Mouse (Mus musculus) embryonic facial prominence, embryonic 10.5 days (tissue): Measurements from ENCODE around the gene Ubqln4. TPM values are rescaled to one million over a fixed set of nuclear protein-coding genes. Genes with fewer than 3 reads are reported as not detected.
A peak's percentile ranks its signal among the peaks of the same experiment; 100 is the strongest.

Experiments
- DNase-seq: peaks from one replicate; pipeline ENCODE4 v3.0.0-alpha.2; 2017; ENCODE audit warnings: low spot score
- H3K27ac ChIP-seq: fragments of 300-500 bp; sonication (generic); replicated peaks from 2 replicates; pipeline ENCODE4 v1.5.1; 2016; ENCODE audit warnings: mild to moderate bottlenecking
- H3K27me3 ChIP-seq: fragments of 300-500 bp; sonication (generic); replicated peaks from 2 replicates; pipeline ENCODE4 v1.6.1; 2016; ENCODE audit warnings: low read depth, mild to moderate bottlenecking; ENCODE audit not compliant: poor library complexity, severe bottlenecking
- H3K36me3 ChIP-seq: fragments of 300-500 bp; sonication (generic); replicated peaks from 2 replicates; pipeline ENCODE4 v1.6.1; 2016; ENCODE audit warnings: mild to moderate bottlenecking, moderate library complexity
- H3K4me1 ChIP-seq: fragments of 300-500 bp; sonication (generic); 2 replicates; pipeline ENCODE4 v1.6.1; 2016
- H3K4me3 ChIP-seq: fragments of 300-500 bp; sonication (generic); 2 replicates; pipeline ENCODE4 v1.5.1; 2016; ENCODE audit warnings: mild to moderate bottlenecking, moderate library complexity
- H3K9me3 ChIP-seq: fragments of 300-500 bp; sonication (generic); 2 replicates; pipeline ENCODE4 v1.6.1; 2016; ENCODE audit warnings: mild to moderate bottlenecking
- WGBS: fragments of 180-500 bp; shearing (Covaris S2); methylation state at CpG from one replicate; pipeline ENCODE4 v1.1.7; 2016; 5-methylcytosine and 5-hydroxymethylcytosine counted together
- polyA plus RNA-seq: library from polyadenylated mRNA; unstranded; fragments of >200 nt; fragmentation: Nextera tagmentation; extraction: Ambion mirVana; gene quantifications from 2 replicates; pipeline ENCODE4 v1.2.1, GENCODE M21; 2016

Ubqln4 gene
- polyA plus RNA-seq, 1 experiment from 2014 or later: 68.6 TPM

DNA sequence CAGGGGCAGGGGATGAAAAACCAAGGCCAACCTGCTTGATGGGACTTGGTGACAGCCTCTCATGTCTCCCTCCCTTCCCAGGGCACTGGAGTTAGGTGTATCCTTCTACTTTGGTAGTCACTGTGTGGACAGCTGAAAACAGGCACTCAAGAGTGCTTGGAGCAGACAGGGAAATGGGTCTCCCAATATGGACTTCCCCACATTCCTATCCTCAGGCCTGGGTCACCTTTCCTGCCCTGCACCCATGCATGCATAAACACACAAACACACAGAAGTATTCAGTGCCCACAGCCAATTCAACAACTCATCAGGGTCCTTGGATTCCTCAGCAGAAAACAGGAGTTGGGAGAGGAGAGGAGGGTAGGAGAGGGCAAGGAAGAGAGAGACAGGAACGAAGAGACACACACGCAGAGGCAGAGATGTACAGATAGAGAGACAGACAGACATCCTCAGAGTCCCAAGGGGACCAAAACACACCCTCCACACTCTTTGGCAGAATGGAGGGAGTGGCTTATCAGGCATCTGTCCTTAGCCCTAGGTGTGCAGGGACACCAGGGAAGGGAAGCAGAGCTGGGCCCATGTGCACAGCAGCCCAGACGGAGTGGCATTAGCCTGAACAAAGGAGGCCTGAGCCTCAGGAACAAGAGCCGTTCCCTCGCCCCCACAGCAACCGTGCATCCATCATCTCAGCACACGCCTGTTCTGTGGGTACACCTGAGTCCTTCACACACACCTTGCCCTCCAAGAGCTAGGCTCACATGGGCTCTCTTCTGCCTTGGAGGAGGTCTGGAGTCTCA is 24.2 kb upstream of the Ubqln4 start:
- H3K4me1 ChIP-seq: peaks cover 60% of the 10 kb centered on the region
- H3K4me3 ChIP-seq: peak overlapping the region; percentile 82
- WGBS: 27% methylated on average over 7 of the region's 7 CpGs
- peak; percentile 42 for DNase-seq
- H3K27ac ChIP-seq: peak overlapping the region; percentile 100
- H3K9me3 ChIP-seq: no peaks in the 10 kb centered on the region
- no peaks in the 10 kb centered on the region for H3K27me3 ChIP-seq
- H3K36me3 ChIP-seq: peaks cover 15% of the 10 kb centered on the region

DNA sequence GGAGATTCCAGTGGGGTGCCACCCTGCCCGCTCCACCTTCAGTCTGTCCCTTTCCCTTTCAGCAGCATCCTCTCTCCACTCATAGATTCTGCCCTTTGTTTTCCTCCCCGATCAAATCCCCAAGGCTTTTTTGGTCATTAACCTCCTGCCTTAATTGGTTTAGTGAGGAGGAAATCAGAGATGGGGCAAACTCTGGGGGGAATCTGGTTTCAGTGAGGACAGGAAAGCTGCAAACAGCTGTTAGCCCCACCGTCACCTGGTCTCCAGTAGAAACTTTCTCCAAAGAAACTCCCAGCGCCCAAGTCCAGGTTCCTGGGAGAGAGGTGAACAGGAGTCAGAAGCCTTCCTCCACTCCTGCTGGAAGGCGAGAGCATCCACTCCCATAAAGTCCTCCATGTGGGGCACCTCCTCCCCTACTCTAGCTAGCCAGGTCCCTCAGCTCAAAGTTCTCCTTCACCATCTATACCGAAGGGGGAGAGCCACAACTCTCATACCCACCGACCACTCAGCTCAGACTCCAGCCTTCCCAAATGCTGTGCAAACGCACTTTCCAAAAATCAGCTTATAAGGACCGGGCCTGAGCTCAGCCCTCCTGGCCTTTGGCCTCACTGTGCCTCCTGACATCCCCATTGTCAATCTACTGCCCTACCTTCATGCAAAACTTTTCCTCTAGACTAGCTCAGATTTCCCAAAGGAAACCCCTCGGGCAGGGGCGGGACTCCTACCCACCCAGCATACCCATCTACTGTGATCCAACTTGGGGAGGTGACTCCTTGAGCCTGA is 23.3 kb upstream of the Ubqln4 start:
- Histone ChIP-seq H3K4me1 (peaks cover 69% of the 10 kb centered on the region), H3K27me3 (no peaks in the 10 kb centered on the region), H3K36me3 (peaks cover 15% of the 10 kb centered on the region), H3K4me3 (peak overlapping the region; percentile 82), H3K27ac (peak overlapping the region; percentile 100), H3K9me3 (no peaks in the 10 kb centered on the region)
- DNase-seq: peak; percentile 65
- 4% methylated on average over 11 of the region's 11 CpGs for WGBS

- peaks cover 25% of the 10 kb centered on the region for H3K36me3 ChIP-seq
- peak overlapping the region; percentile 82 for H3K4me3 ChIP-seq
- H3K27ac ChIP-seq: peak overlapping the region; percentile 100
- no peaks in the 10 kb centered on the region for H3K9me3 ChIP-seq
- no peaks in the 10 kb centered on the region for H3K27me3 ChIP-seq
- WGBS: under 1% methylated on average over 63 of the region's 63 CpGs
- peak; percentile 95 for DNase-seq
- peaks cover 70% of the 10 kb centered on the region for H3K4me1 ChIP-seq
Observed at GRCm38 (mm10) chr3:88531348-88532298, 21.9 kb upstream of the Ubqln4 start.

DNA sequence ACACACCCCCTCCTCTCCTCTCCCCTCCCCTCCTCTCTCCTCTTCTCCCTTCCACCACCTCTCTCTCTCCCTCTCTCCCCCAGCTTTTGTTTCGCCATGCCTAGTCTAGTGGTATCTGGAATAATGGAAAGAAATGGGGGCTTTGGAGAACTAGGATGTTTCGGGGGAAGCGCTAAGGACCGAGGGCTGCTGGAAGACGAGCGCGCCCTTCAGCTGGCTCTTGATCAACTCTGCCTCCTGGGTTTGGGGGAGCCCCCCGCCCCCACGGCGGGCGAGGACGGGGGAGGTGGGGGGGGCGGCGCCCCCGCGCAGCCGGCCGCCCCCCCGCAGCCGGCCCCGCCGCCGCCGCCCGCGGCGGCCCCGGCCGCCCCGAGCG is 21.3 kb upstream of the Ubqln4 start, which contains the start of gene Mex3a:
Gene Mex3a (plus strand): TSS at position 97 of the 376 bp plus-strand sequence.
- Histone ChIP-seq H3K36me3 (peaks cover 32% of the 10 kb centered on the region), H3K27ac (peak within 1 kb of the TSS; percentile 100), H3K27me3 (no peaks in the 10 kb centered on the region), H3K4me3 (peak within 1 kb of the TSS; percentile 82), H3K4me1 (peaks cover 70% of the 10 kb centered on the region), H3K9me3 (no peaks in the 10 kb centered on the region)
- WGBS: under 1% methylated on average over 23 of the region's 31 CpGs
- DNase-seq: no peak

GRCm38 (mm10) chr3:88532689-88533511 is 20.7 kb upstream of the Ubqln4 start:
- H3K36me3 ChIP-seq: peaks cover 38% of the 10 kb centered on the region
- peaks cover 70% of the 10 kb centered on the region for H3K4me1 ChIP-seq
- H3K4me3 ChIP-seq: peak overlapping the region; percentile 82
- H3K27me3 ChIP-seq: no peaks in the 10 kb centered on the region
- DNase-seq: peak; percentile 81
- under 1% methylated on average over 40 of the region's 40 CpGs for WGBS
- H3K27ac ChIP-seq: peak overlapping the region; percentile 100
- no peaks in the 10 kb centered on the region for H3K9me3 ChIP-seq

GRCm38 (mm10) chr3:88533706-88534105 is 19.9 kb upstream of the Ubqln4 start:
- Histone ChIP-seq H3K9me3 (no peaks in the 10 kb centered on the region), H3K4me3 (peak overlapping the region; percentile 82), H3K27ac (peak overlapping the region; percentile 100), H3K27me3 (no peaks in the 10 kb centered on the region), H3K4me1 (peaks cover 70% of the 10 kb centered on the region), H3K36me3 (peaks cover 46% of the 10 kb centered on the region)
- DNase-seq: peak; percentile 72
- under 1% methylated on average over 5 of the region's 5 CpGs for WGBS

GRCm38 (mm10) chr3:88535005-88535404 is 18.6 kb upstream of the Ubqln4 start:
- 11% methylated on average over 3 of the region's 3 CpGs for WGBS
- H3K36me3 ChIP-seq: peaks cover 56% of the 10 kb centered on the region
- peaks cover 69% of the 10 kb centered on the region for H3K4me1 ChIP-seq

GRCm38 (mm10) chr3:88535527-88535926 is 18.0 kb upstream of the Ubqln4 start:
- H3K36me3 ChIP-seq: peaks cover 61% of the 10 kb centered on the region
- DNase-seq: no peak
- 41% methylated on average over 4 of the region's 4 CpGs for WGBS
- no peaks in the 10 kb centered on the region for H3K9me3 ChIP-seq
- no peaks in the 10 kb centered on the region for H3K27me3 ChIP-seq
- peak overlapping the region; percentile 82 for H3K4me3 ChIP-seq
- peaks cover 69% of the 10 kb centered on the region for H3K4me1 ChIP-seq
- peak overlapping the region; percentile 100 for H3K27ac ChIP-seq

More at GRCm38 (mm10) chr3:88535005-88535404, 18.6 kb upstream of the Ubqln4 start:
- Histone ChIP-seq H3K27me3 (no peaks in the 10 kb centered on the region), H3K9me3 (no peaks in the 10 kb centered on the region), H3K4me3 (peak overlapping the region; percentile 82), H3K27ac (peak overlapping the region; percentile 100)
- DNase-seq: peak; percentile 22

GRCm38 (mm10) chr3:88536103-88536930 is 17.2 kb upstream of the Ubqln4 start:
- DNase-seq: peak; percentile 86
- peak overlapping the region; percentile 82 for H3K4me3 ChIP-seq
- peaks cover 69% of the 10 kb centered on the region for H3K36me3 ChIP-seq
- H3K27me3 ChIP-seq: no peaks in the 10 kb centered on the region
- no peaks in the 10 kb centered on the region for H3K9me3 ChIP-seq
- peaks cover 74% of the 10 kb centered on the region for H3K4me1 ChIP-seq
- WGBS: 5% methylated on average over 64 of the region's 64 CpGs
- peak overlapping the region; percentile 100 for H3K27ac ChIP-seq

GRCm38 (mm10) chr3:88537146-88537545 is 16.4 kb upstream of the Ubqln4 start:
- 59% methylated on average over 6 of the region's 6 CpGs for WGBS
- Histone ChIP-seq H3K27me3 (no peaks in the 10 kb centered on the region), H3K4me1 (peaks cover 80% of the 10 kb centered on the region), H3K36me3 (peaks cover 75% of the 10 kb centered on the region), H3K27ac (peak overlapping the region; percentile 100), H3K4me3 (peak overlapping the region; percentile 82), H3K9me3 (no peaks in the 10 kb centered on the region)
- DNase-seq: no peak
